Mouse (Mus musculus) telencephalon, adult 2 months (tissue): Measurements from ENCODE around the gene Gm45233.

Experiments
- DNase-seq: peaks from one replicate; pipeline ENCODE4 v3.0.0-alpha.2; 2011; ENCODE audit warnings: low read depth, low spot score

Gene Gm45233

GRCm38 (mm10) chr7:43448246-43448645, 4.3 kb downstream of the Gm45233 start:
- no peak for DNase-seq

- no peak for DNase-seq
Observed at GRCm38 (mm10) chr7:43449811-43450210, 5.9 kb downstream of the Gm45233 start.

GRCm38 (mm10) chr7:43451726-43452125, 7.8 kb downstream of the Gm45233 start:
- DNase-seq: no peak

GRCm38 (mm10) chr7:43452609-43453008, 8.7 kb downstream of the Gm45233 start:
- DNase-seq: no peak

GRCm38 (mm10) chr7:43453599-43454355, 9.8 kb downstream of the Gm45233 start:
- DNase-seq: no peak

- no peak for DNase-seq
Observed at GRCm38 (mm10) chr7:43454371-43454770, 10.4 kb downstream of the Gm45233 start.

- DNase-seq: no peak
Observed at GRCm38 (mm10) chr7:43462851-43463250, 18.9 kb downstream of the Gm45233 start, which contains the start of gene Vsig10l. Vsig10l (plus strand) TSS chr7:43463151.

GRCm38 (mm10) chr7:43463976-43464375, 20.0 kb downstream of the Gm45233 start:
- DNase-seq: no peak

- DNase-seq: no peak
Observed at GRCm38 (mm10) chr7:43464864-43465343, 21.0 kb downstream of the Gm45233 start.

- peak; percentile 55 for DNase-seq
Observed at GRCm38 (mm10) chr7:43465344-43466098, 21.6 kb downstream of the Gm45233 start.

GRCm38 (mm10) chr7:43466099-43466694, 22.3 kb downstream of the Gm45233 start:
- DNase-seq: no peak

- no peak for DNase-seq
Observed at GRCm38 (mm10) chr7:43470373-43470772, 26.4 kb downstream of the Gm45233 start.

- DNase-seq: no peak
Observed at GRCm38 (mm10) chr7:43475706-43476105, 31.8 kb downstream of the Gm45233 start.

GRCm38 (mm10) chr7:43476376-43476775, 32.4 kb downstream of the Gm45233 start:
- DNase-seq: no peak

- peak; percentile 87 for DNase-seq
Observed at GRCm38 (mm10) chr7:43481191-43481590, 37.3 kb downstream of the Gm45233 start.

- no peak for DNase-seq
Observed at GRCm38 (mm10) chr7:43482090-43482716, 38.3 kb downstream of the Gm45233 start.

- no peak for DNase-seq
Observed at GRCm38 (mm10) chr7:43483236-43483635, 39.3 kb downstream of the Gm45233 start.

GRCm38 (mm10) chr7:43488646-43489045, 44.7 kb downstream of the Gm45233 start:
- DNase-seq: no peak

- no peak for DNase-seq
Observed at GRCm38 (mm10) chr7:43489631-43490125, 45.8 kb downstream of the Gm45233 start, which contains the start of gene Iglon5. Iglon5 (minus strand) TSS chr7:43490075.

GRCm38 (mm10) chr7:43490182-43490584, 46.3 kb downstream of the Gm45233 start:
- DNase-seq: no peak

GRCm38 (mm10) chr7:43490861-43491260, 46.9 kb downstream of the Gm45233 start:
- no peak for DNase-seq
